In genomic region chr11:33798094-33798648, GRCm38 (mm10) we compare ENCODE assay signal across 16 mouse cellular contexts.
DNase-seq lines count a peak whose midpoint lies in the region; ATAC-seq and TF ChIP-seq lines count a peak whose summit lies in the region.
"Had no signal": no experiment of that assay in that cellular context is flagged by ENCODE, and none has a peak within 500 bp of the region (broad histone marks: within the 10 kb centered on the region; RNA-seq: fewer than 3 reads in every experiment).

No protein-coding gene starts in this region.

- no peak overlapping the region for H3K4me2 ChIP-seq in neural tube, embryonic 13.5 days
- no peak overlapping the region for H3K4me2 ChIP-seq in midbrain, embryonic 14.5 days (ENCODE audit: low read length)
- no peak overlapping the region for H3K4me2 ChIP-seq in liver, embryonic 11.5 days
- no peak overlapping the region for H3K4me2 ChIP-seq in liver, postnatal 0 days (ENCODE audit: low read depth, low read length)
- H3K4me2 ChIP-seq: embryonic facial prominence, embryonic 13.5 days had no signal

- H3K9ac ChIP-seq in neural tube, embryonic 13.5 days, result no peak overlapping the region
- H3K9ac ChIP-seq in midbrain, embryonic 14.5 days (replicated peaks; ENCODE audit: low read length), result no peak overlapping the region
- no peak overlapping the region for H3K9ac ChIP-seq in liver, embryonic 11.5 days (ENCODE audit: low read depth, low read length)
- no peak overlapping the region for H3K9ac ChIP-seq in liver, postnatal 0 days (replicated peaks)
- H3K9ac ChIP-seq: embryonic facial prominence, embryonic 13.5 days had no signal

- peak; percentile 87 for DNase-seq in heart, adult 11 months
- no peak for DNase-seq in heart, postnatal 4 days
- no peak for DNase-seq in neural tube, embryonic 10.5 days (ENCODE audit: extremely low spot score, low spot score)
- peak; percentile 60 for DNase-seq in midbrain, embryonic 14.5 days
- no peak for DNase-seq in kidney, postnatal 14 days
- DNase-seq in liver, embryonic 11.5 days (ENCODE audit: low spot score), result no peak
- DNase-seq in liver, postnatal 0 days, result no peak
- DNase-seq: adrenal gland, adult 2 months; cerebellum, adult 2 months; heart, adult 2 months; kidney, adult 2 months; kidney, postnatal 25 days; liver; lung, adult 2 months had no signal

- no peak for TF ChIP-seq CTCF in liver, postnatal 0 days (IDR thresholded peaks at IDR 0.05; ENCODE audit: low read depth)

- H3K36me3 ChIP-seq in neural tube, embryonic 13.5 days, result no peaks in the 10 kb centered on the region
- H3K36me3 ChIP-seq in midbrain, embryonic 14.5 days (ENCODE audit: control insufficient read depth, insufficient read depth, low read length), result no peaks in the 10 kb centered on the region
- no peaks in the 10 kb centered on the region for H3K36me3 ChIP-seq in liver, embryonic 11.5 days (ENCODE audit: control insufficient read depth, insufficient read depth, low read length)
- no peaks in the 10 kb centered on the region for H3K36me3 ChIP-seq in liver, postnatal 0 days (replicated peaks; ENCODE audit: insufficient read depth, low read length)
- H3K36me3 ChIP-seq: embryonic facial prominence, embryonic 13.5 days had no signal

- H3K9me3 ChIP-seq in neural tube, embryonic 13.5 days, result no peaks in the 10 kb centered on the region
- no peaks in the 10 kb centered on the region for H3K9me3 ChIP-seq in midbrain, embryonic 14.5 days (ENCODE audit: control insufficient read depth, low read length)
- no peaks in the 10 kb centered on the region for H3K9me3 ChIP-seq in liver, embryonic 11.5 days (ENCODE audit: control insufficient read depth, low read length)
- H3K9me3 ChIP-seq in liver, postnatal 0 days (ENCODE audit: low read length), result no peaks in the 10 kb centered on the region
- H3K9me3 ChIP-seq: embryonic facial prominence, embryonic 13.5 days had no signal

- no peak for ATAC-seq in neural tube, embryonic 13.5 days (ENCODE audit: low read depth)
- no peak for ATAC-seq in midbrain, embryonic 14.5 days (ENCODE audit: low FRiP score, low TSS enrichment)
- no peak for ATAC-seq in liver, embryonic 11.5 days (replicated peaks; ENCODE audit: low FRiP score)
- ATAC-seq in liver, postnatal 0 days, result no peak

- no peaks in the 10 kb centered on the region for H3K27me3 ChIP-seq in neural tube, embryonic 13.5 days
- H3K27me3 ChIP-seq in midbrain, embryonic 14.5 days (ENCODE audit: control insufficient read depth, insufficient read depth, low read length), result no peaks in the 10 kb centered on the region
- H3K27me3 ChIP-seq in liver, embryonic 11.5 days (replicated peaks; ENCODE audit: control insufficient read depth, insufficient read depth, low read length), result no peaks in the 10 kb centered on the region
- no peaks in the 10 kb centered on the region for H3K27me3 ChIP-seq in liver, postnatal 0 days (ENCODE audit: insufficient read depth, low read length)

- no peak overlapping the region for H3K4me3 ChIP-seq in neural tube, embryonic 13.5 days
- no peak overlapping the region for H3K4me3 ChIP-seq in midbrain, embryonic 14.5 days (replicated peaks; ENCODE audit: low read depth, low read length)
- H3K4me3 ChIP-seq in liver, embryonic 11.5 days (ENCODE audit: low read depth, low read length), result no peak overlapping the region
- H3K4me3 ChIP-seq in liver, postnatal 0 days (ENCODE audit: low read depth, low read length), result no peak overlapping the region
- H3K4me3 ChIP-seq: embryonic facial prominence, embryonic 13.5 days; heart, adult 2 months had no signal

- no peak for TF ChIP-seq EP300 in liver, postnatal 0 days (IDR thresholded peaks at IDR 0.05; ENCODE audit: low read depth)

- 59% methylated on average over 12 of the region's 12 CpGs for WGBS in neural tube, embryonic 13.5 days
- 33% methylated on average over 12 of the region's 12 CpGs for WGBS in midbrain, embryonic 14.5 days
- 51% methylated on average over 12 of the region's 12 CpGs for WGBS in liver, embryonic 11.5 days
- 51% methylated on average over 12 of the region's 12 CpGs for WGBS in liver, postnatal 0 days (ENCODE audit: insufficient replicate concordance)

- peaks cover 12% of the 10 kb centered on the region for H3K4me1 ChIP-seq in neural tube, embryonic 13.5 days (replicated peaks)
- H3K4me1 ChIP-seq in midbrain, embryonic 14.5 days (ENCODE audit: control insufficient read depth, insufficient read depth, low read length), result peaks cover 15% of the 10 kb centered on the region
- no peaks in the 10 kb centered on the region for H3K4me1 ChIP-seq in liver, embryonic 11.5 days (replicated peaks; ENCODE audit: control insufficient read depth, insufficient read depth, low read length)
- H3K4me1 ChIP-seq in liver, postnatal 0 days (ENCODE audit: insufficient read depth), result no peaks in the 10 kb centered on the region

- H3K27ac ChIP-seq in neural tube, embryonic 13.5 days (replicated peaks), result peak overlapping the region; percentile 42; the same call in 1 of the 2 replicates
- peak overlapping the region; percentile 49 for H3K27ac ChIP-seq in midbrain, embryonic 14.5 days (replicated peaks; ENCODE audit: low read depth, low read length)
- no peak overlapping the region for H3K27ac ChIP-seq in liver, embryonic 11.5 days (ENCODE audit: low read depth, low read length)
- H3K27ac ChIP-seq in liver, postnatal 0 days (ENCODE audit: low read depth), result no peak overlapping the region
- H3K27ac ChIP-seq: embryonic facial prominence, embryonic 13.5 days; heart, adult 2 months had no signal

Comparison
In these comparisons a context has a peak if more than half of its experiments do, and no peak if none do; other contexts are left out.
1. DNase-seq: peak in heart, adult 11 months (single experiment) and midbrain, embryonic 14.5 days (single experiment); none in heart, postnatal 4 days (single experiment), neural tube, embryonic 10.5 days (single experiment), kidney, postnatal 14 days (single experiment), liver, embryonic 11.5 days (single experiment) and liver, postnatal 0 days (single experiment).
2. H3K27ac ChIP-seq: peak in neural tube, embryonic 13.5 days (single experiment) and midbrain, embryonic 14.5 days (single experiment); none in liver, embryonic 11.5 days (single experiment) and liver, postnatal 0 days (single experiment).